Mouse (Mus musculus) MEL-GATA-1-ER (cell line): ENCODE data around the gene Srr.

Experiments used
- DNase-seq: peaks from one replicate; pipeline ENCODE4 v3.0.0-alpha.2; 2012; ENCODE audit warnings: low read depth; ENCODE audit errors: extremely low read depth

Srr gene

DNA sequence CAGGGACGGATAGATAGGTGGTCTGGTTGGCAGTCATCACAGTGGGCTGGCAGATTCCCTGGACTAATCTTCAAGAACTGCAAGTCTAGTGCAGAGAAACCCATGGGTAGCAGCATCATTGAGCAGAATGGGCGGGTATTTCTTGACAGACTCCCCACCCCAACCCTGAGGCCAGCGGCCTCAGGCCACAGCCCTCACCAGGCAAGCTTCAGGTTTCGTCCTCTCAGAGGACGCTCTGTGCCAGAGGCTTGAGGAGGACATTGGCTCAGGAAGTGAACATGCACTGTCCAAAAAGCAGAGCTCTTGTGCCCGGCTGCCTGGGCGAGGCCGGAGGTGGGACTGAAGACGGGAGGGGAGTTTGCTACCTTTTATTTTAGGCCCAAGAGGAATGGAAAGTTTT, 61.3 kb downstream of the Srr start:
- no peak for DNase-seq

DNA sequence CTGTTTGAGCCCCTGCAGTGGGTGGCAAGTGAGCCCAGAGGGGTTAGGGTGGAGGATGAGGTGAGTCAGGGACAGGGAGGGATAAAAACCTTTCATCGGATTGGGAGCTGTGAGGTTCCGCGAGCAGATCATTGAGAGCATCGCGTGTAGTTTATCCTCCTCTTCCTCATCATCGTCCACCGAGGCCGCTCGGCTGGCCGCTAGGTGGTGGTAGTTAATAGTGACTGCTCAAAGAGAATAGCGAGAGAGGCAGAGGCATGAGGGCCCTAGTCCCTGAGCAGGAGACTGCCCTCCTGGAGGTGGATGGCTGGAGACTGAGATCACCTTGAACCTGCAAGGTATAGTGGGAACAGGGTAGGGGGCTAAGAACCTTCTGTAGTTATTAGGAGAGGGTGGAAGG, 62.3 kb downstream of the Srr start:
- no peak for DNase-seq

DNA sequence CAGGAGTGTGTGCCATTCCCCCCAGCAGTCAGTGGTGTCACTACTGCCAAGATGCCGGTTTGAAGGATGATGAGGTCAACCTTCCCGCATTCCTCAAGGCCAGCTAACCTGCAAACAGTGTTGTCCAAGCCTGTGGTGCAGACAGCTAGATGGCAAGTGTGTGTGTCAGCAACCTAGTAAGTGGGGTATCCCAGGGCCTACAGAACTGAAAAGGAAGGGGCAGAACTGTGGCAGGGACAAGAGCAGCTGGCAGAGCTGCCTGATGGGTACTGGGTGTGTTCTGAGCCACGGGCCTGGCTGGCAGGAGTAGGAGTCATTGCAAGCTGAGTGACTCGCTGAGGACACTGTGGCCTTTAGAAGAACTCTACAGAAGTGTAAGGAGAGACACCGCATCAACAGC, 63.6 kb downstream of the Srr start:
- DNase-seq = no peak

DNA sequence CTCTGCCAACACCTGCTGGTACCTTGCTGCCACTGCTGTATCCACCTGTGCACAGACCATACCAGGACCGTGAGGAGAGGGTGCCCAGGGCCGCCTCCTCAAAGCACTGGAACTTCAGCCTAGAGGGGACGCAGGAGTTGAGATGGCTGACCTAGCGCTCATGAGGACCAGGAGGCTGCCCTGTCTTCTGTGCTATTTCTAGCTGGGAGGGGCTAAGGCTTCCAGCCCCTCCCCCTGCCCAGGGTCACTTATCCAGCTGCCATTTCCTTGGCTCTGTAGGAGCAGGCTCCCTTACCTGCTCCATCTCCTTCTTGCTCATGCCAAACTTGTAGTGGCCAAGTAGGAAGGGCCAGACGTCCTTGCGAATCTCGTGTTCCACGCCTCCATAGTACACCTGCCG, 68.0 kb downstream of the Srr start:
- no peak for DNase-seq
